Mouse (Mus musculus): ENCODE data around the gene Camsap2. TPM values are rescaled to one million over a fixed set of nuclear protein-coding genes. Genes with fewer than 3 reads are reported as not detected.

Camsap2 gene
- total RNA-seq, 2 experiments from 2014 or later: 23.7 to 24.5 TPM

- intact Hi-C loops (cut with DNase I): no loop called here
- DNase-seq: no peak
Observed at GRCm38 (mm10) chr1:136260635-136261238, 85.2 kb downstream of the Camsap2 start, which contains the start of gene Gpr25. TSS of gene Gpr25 (minus strand) at chr1:136260873.

- peak; percentile 46 to 56 for DNase-seq
- intact Hi-C loops (cut with DNase I): no loop called here
Observed at GRCm38 (mm10) chr1:136259893-136260634, 85.8 kb downstream of the Camsap2 start.

DNA sequence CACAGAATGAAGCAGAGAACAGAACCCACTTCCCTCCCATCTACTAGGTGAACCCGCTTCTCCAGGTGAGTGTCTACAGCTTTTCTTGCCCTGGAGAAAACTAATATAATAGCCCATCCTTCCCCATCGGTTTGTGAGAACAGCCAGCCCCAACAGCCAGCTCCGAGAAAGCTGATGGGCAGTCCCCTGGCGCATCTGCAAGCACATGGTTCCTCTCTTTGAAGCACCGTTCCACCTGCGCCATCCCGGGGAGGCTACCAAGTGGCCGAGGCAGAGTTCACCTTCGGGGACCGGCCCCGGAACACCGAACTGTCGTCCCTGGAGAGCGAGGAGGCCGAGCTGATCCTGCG is 86.4 kb downstream of the Camsap2 start:
- DNase-seq: no peak
- intact Hi-C loops (cut with DNase I): no loop called here

DNA sequence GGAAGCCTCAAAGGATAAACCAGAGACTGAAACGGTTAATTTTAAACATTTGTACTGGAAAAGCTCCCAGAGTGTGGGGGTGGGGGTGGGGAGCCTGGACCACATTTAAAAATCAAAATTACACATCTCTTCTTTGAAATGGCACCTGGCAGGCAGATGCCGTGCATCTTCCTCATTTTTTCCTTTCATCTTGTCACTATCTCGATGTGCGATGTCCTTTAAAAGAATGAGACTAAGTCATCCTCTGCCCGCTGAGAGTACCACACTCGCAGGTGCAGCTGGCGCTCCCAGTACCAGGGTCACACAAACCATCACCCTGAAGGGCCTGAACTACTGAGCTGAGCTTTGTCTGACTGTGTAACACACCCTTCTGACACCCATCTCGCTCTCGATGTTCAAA is 87.4 kb downstream of the Camsap2 start:
- intact Hi-C loops (cut with DNase I): no loop called here
- no peak for DNase-seq

GRCm38 (mm10) chr1:136255657-136256056 is 90.2 kb downstream of the Camsap2 start:
- intact Hi-C loops (cut with DNase I): no loop called here

DNA sequence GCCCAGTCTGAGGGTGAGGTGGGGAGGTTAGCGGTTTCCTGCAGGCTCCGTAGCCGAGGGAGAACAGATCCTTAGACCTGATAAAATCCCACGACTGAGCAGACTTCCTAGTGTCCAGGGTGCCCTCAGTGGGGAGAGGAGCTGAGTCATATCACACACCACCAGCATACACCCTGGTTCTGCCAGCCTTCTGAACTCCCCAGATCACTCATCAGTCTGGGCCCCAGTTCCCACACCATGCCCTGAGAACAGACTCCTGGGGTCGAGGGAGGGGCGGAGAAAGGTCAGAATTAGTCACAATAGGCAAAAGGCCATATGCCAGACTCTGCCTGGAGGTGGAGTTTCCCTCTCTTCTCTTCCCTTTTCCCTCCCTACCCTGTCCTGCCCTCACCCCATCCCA is 90.7 kb downstream of the Camsap2 start:
- intact Hi-C loops (cut with DNase I): no loop called here
- DNase-seq: no peak

More at GRCm38 (mm10) chr1:136255657-136256056, 90.2 kb downstream of the Camsap2 start:
- DNase-seq: no peak

GRCm38 (mm10) chr1:136254503-136255065 is 91.3 kb downstream of the Camsap2 start:
- no peak for DNase-seq
- intact Hi-C loops (cut with DNase I): no loop called here

DNA sequence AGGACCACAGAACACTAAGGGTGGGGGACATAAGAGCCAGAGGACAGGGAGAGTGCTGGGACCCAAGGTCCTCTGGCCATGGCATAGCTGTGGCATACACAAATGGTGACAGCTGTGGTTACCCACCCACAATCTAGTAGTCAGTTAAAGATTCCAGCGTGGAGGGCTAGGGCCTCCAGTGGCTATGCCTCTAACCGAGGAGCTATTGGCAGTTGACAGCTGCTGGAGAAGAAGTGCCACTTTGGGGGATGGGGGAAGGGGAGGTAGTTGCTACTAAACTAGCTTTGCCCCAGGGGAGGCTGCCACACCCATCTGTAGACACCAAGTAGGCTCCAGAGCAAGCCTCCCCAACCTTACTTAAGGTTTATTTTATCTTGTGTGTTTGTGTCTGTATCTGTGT is 92.4 kb downstream of the Camsap2 start:
- intact Hi-C loops (cut with DNase I): no loop called here

DNA sequence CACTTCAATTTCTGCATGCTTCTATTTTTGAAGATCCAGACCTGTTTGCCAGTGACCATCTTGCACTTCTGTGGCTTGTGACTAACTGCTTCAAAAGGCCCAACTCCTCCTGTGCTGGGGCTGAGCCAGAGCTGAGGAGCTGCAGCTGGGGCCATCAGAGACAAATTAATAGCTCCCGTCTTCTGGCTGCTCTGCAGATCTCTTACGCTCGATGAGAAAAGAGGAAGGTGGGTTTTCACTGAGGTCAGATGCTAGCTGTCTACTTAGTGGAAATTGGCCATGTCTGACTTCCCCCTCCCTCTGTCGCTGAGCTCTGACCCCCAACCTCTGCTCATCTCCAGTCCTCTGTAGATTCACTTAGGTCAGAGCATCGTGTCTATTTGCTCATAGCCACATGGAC is 96.2 kb downstream of the Camsap2 start:
- DNase-seq: no peak
- intact Hi-C loops (cut with DNase I): no loop called here

More for the DNA sequence above, 92.4 kb downstream of the Camsap2 start:
- DNase-seq: no peak

DNA sequence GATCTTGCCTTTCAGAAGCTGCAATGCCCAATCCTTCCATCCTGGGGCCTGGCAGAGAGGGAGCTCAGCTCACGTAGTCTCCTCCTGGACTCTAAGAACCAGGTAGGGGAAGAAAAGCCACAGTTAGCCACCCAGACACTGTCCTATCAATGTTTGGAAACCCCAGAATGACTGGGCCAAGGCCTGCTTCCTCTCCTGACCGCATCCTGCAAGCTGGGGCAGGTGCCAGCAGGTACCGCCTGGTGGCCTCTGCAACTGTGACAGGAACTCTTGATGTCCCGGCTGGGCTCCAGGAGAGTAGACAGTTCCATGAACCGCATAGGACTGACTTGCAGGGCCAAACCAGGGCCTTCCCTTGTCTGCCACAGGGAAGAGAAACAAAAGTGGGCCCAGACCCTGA is 98.5 kb downstream of the Camsap2 start:
- intact Hi-C loops (cut with DNase I): no loop called here
- DNase-seq: no peak

DNA sequence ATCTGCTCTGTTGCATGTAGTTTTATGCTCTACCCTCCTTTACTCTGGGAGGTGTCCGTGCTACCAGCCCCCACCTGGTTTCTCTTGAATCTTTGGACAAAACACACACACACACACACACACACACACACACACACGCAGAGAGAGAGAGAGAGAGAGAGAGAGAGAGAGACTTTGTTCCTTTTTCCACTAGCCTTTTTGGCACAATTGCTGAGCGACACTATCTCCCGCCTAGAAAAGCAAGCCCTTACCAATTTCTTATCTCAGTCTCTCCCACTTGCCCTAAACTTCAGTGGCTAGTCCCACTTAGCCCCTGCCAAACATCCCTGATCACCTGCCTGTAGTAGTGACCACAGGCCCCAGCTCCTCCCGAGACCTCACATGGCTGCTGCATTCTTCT is 101.4 kb downstream of the Camsap2 start:
- intact Hi-C loops (cut with DNase I): no loop called here
- DNase-seq: no peak

- DNase-seq: no peak
- intact Hi-C loops (cut with DNase I): no loop called here
Observed at GRCm38 (mm10) chr1:136241801-136242200, 104.1 kb downstream of the Camsap2 start.

DNA sequence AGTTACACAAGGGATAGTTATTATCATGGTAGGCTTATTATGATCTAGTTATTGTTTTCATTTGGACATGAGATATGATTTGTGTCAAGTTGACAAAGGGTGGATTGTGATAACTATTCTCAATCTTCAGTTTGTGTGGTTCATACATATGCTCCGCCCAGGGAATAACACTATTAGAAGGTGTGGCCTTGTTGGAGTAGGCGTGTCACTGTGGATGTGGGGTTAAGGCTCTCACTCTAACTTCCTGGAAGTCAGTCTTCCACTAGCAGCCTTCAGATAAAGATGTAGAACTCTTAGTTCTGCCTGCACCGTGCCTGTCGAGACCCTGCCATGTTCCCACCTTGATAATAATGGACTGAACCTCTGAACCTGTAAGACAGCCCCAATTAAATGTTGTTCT is 107.4 kb downstream of the Camsap2 start:
- DNase-seq: no peak
- intact Hi-C loops (cut with DNase I): no loop called here

DNA sequence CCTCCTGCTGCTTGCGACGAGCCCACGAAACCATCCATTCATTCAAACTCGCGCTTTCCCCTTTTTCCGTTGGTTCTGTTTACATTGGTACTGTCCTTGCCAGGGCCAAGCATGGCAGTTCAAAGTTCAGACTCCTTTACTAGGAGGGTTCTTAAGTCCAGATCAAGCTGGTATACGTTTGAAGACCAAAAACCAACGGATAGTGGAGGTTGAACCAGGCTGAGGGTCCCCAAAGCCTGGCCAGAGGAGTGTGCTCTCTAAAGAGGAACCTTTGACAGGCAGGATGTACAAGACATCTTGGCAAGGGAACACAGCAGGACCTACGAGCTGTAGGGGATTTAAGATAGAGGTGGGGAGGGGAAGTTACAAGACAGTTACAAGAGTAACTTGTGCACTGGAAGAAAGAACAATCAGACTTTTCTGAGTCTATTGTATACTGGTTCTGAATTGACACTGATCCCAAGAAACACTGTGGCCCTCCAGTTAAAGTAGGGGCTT is 111.3 kb downstream of the Camsap2 start:
- intact Hi-C loops (cut with DNase I): no loop called here

DNA sequence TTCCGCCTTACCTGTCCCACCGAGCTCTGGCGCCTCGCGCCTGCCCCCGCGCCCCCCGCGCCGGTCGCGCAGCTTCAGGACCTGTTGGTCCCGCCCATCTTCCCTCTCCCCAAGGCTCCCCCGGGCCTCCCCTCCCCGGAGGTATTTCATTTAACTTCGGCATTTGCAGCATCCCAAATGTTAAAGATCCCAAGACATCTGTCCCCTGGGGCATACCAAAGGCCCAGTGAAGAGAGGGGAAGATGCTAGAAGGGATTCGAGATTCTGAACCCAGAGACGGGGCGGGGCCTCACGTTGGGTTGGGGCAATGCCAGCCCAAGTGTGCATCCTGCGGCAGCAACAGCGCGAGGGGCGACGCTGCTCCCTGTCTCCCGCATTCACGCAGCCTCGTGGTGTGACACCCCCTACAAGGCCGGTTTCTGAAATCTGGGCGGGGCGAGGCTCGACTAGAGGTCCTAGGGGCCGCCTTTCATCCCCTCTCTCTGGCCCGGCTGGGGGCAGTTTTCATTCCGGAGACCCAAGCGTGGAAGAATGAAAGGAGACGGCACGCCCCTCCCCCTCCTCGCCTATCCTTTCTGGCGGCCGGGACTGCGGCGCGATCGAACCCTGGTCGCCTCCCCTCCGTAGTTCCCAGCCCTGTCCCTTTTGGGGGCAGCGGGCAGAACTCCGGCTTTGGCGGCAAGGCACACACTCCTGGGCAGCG is 111.9 kb downstream of the Camsap2 start, which contains the start of gene Inava:
Gene Inava, minus strand, starts transcription at position 373 of the 703 bp plus-strand sequence.
- intact Hi-C loops (cut with DNase I): no loop called here

More for the DNA sequence above, 111.3 kb downstream of the Camsap2 start:
- DNase-seq: no peak

GRCm38 (mm10) chr1:136232986-136233790 is 112.7 kb downstream of the Camsap2 start:
- no peak for DNase-seq
- intact Hi-C loops (cut with DNase I): no loop called here

More for the DNA sequence above, 111.9 kb downstream of the Camsap2 start, which contains the start of gene Inava:
- peak in 1 of 2 experiments; percentile 12 for DNase-seq

- intact Hi-C loops (cut with DNase I): no loop called here
- no peak for DNase-seq
Observed at GRCm38 (mm10) chr1:136232285-136232926, 113.5 kb downstream of the Camsap2 start.

GRCm38 (mm10) chr1:136231596-136231995 is 114.3 kb downstream of the Camsap2 start:
- DNase-seq: no peak
- intact Hi-C loops (cut with DNase I): no loop called here

DNA sequence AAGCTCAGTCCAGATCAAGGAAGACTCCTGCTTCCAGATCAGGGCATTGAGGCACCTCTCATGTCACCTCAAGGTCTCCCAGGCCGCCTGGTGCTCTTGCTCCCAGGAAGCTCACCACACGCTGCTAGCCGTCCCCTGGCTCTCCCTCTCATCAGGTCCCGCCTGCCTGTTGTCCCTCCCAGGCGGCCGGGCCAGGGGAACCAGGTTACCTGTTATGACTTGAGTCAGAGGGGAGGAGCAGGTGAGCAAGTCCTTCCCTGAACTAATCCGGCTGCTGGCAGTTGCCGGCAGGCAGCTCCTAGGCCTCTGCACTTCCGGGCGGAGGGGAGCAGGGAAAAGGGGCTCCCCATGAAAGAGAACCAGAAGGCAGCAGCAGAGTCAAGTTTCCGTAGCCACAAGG is 115.7 kb downstream of the Camsap2 start:
- intact Hi-C loops (cut with DNase I): no loop called here
- DNase-seq: no peak

DNA sequence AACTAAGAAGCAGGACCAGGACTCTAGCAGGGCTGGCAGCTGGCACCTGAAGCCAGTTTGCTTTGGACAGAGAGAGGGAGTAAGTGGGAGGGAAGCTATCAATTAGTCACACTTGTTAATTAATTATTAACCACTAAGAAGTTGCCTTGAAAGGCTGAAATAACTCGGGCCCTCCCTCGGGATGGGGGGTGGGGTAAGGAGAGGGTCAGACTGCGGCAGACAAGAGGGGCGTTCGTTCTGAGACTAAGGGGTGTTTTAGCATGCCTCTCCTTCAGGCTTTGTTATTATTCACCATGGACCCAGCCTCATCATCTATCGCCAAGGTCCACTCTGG is 116.9 kb downstream of the Camsap2 start:
- intact Hi-C loops (cut with DNase I): no loop called here
- no peak for DNase-seq
